Mouse (Mus musculus): Measurements from ENCODE around the gene Rnf166. TPM values are rescaled to one million over a fixed set of nuclear protein-coding genes. Genes with fewer than 3 reads are reported as not detected.

Rnf166 gene
- total RNA-seq (2021) = 10 to 100 TPM; 32.7 to 39.5 TPM
- long read RNA-seq, experiment 1, transcript Rnf166-201 (6 exons, 1,783 nt) = major isoform, 16 of 27 reads
- long read RNA-seq, experiment 1, partial matches to known transcripts = 5 of 27 reads
- long read RNA-seq, experiment 1, other reads (novel, unspliced or antisense) = 6 of 27 reads
- long read RNA-seq, experiment 2, transcript Rnf166-201 (6 exons, 1,783 nt) = major isoform, 28 of 42 reads
- long read RNA-seq, experiment 2, partial matches to known transcripts = 4 of 42 reads
- long read RNA-seq, experiment 2, other reads (novel, unspliced or antisense) = 9 of 42 reads

DNA sequence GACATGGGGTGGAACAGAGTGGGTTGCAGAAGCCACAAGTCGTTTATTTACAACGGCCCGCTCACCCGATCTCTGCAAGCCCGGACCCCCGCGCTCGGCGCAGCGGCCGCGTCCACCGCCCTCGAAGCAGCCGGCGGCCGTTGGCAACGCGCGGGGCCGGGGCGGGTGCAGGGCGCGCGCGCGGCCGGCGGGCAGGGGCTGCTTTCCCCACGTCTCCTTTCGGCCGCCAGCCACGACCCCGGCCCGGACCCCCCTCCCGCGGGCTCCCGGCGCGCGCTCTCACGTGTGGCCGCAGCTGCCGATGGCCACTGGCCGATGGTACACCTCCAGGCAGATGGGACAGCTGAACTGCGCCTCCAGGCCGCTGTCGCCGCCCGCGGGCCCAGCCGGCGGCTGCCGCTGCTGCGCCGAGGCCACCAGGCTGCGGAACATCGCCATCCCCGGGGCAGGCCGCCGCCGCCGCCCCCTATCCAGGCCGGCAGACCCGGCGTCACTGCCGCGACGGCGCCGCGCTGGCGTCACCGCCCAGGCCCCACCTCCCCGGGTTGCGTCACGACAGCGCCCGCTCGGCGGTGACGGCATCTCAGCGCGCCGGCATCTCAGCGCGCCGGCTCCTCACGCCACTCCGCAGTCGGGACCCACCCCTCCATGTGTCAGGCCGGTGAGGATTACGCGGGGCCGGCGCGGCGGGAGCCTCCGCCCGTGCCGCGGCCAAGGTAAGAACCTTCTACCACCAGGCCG lies at the start of gene Rnf166, which contains the start of gene Ctu2:
Gene Rnf166 (minus strand): TSS at position 485 of the 741 bp plus-strand sequence.
Gene Ctu2 (plus strand): TSS at position 564 of the 741 bp plus-strand sequence.
- H3K4me3 ChIP-seq = peak within 1 kb of the TSS; percentile 94
- no peak for TF ChIP-seq CTCF (conservative IDR thresholded peaks at IDR 0.05)

GRCm38 (mm10) chr8:122525004-122525403 lies 49.1 kb upstream of the Rnf166 start:
- no peak for TF ChIP-seq CTCF (conservative IDR thresholded peaks at IDR 0.05)
- H3K27ac ChIP-seq = no peak overlapping the region
- no peak for DNase-seq (ENCODE audit: low spot score in 2 of 2)
- H3K4me3 ChIP-seq = no peak overlapping the region

More for the DNA sequence above, at the start of gene Rnf166, which contains the start of gene Ctu2:
- DNase-seq (ENCODE audit: low spot score in 2 of 2) = peak; percentile 87 to 97
- peak within 1 kb of the TSS; percentile 95 for H3K27ac ChIP-seq

DNA sequence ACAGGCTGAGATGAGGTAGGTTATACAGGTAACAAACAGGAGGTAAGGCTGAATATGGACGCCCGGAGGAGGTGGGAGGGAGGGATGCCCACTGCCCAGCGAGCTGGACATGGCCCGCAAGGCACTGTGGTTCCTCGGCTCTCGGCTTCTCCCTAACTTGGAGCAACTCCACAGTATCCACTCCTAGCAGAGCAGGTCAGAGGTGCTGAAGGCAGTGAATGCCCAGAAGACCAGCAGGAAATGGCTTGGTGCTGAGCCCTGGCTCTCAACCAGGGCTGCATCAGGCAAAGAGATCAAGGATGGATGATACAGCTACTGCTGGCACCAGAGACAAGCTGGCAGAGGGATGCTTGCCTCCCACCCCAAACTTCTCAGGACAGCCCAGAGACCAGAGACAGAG lies 48.6 kb upstream of the Rnf166 start:
- Histone ChIP-seq H3K4me3 (no peak overlapping the region), H3K27ac (no peak overlapping the region)
- TF ChIP-seq CTCF (conservative IDR thresholded peaks at IDR 0.05) = no peak
- no peak for DNase-seq (ENCODE audit: low spot score in 2 of 2)

- H3K4me3 ChIP-seq = peak overlapping the region; percentile 13; the same call in 1 of the 2 replicates
- DNase-seq (ENCODE audit: low spot score in 2 of 2) = peak in 1 of 2 experiments; percentile 13
- peak overlapping the region; percentile 63 for H3K27ac ChIP-seq
- TF ChIP-seq CTCF (conservative IDR thresholded peaks at IDR 0.05) = no peak
Observed at GRCm38 (mm10) chr8:122523652-122524360, 47.9 kb upstream of the Rnf166 start.

DNA sequence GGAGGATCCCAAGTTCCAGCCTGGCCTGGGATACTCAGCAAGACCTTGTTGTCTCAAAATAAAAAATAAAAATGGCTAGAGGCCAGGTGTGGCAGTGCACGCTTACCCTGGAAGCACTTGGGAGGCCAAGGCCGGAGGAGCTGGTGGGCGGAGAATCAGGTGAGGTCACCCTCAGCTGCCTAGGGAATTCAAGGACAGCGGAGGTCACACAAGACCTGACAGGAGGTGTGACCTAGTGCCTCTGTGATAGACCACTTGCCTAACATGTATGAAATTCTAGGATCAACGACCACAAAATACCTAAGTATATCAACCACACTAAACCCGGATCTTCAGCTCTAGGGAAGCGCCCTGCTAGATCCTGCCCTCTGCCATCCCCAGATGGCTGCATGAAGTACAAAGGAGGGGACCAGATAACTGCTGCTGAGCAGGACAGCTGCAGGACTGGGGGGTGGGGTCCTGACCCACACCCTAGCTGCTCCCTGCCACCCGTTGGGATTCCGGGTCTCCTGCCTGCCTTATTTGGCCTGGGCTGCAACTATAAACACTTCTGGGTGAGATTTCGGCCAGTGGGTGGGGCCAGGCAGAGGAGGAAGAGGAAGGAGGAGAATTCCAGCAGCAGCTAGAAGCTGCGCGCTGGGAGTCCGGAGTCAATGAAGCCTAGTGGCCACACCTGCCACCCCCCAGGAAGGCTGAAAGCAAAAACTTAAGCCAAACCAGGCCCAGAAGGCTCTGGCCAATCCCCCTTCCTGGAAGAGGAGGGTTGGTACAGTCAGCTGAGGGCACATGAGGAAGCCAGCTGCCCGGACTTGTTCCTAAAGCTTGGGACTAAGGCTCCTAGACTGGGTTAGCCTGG lies 47.2 kb upstream of the Rnf166 start:
- Histone ChIP-seq H3K4me3 (no peak overlapping the region), H3K27ac (peak overlapping the region; percentile 63)
- no peak for TF ChIP-seq CTCF (conservative IDR thresholded peaks at IDR 0.05)
- DNase-seq (ENCODE audit: low spot score in 2 of 2) = no peak

- Histone ChIP-seq H3K27ac (peak overlapping the region; percentile 36; the same call in 1 of the 2 replicates), H3K4me3 (no peak overlapping the region)
- no peak for DNase-seq (ENCODE audit: low spot score in 2 of 2)
- TF ChIP-seq CTCF (conservative IDR thresholded peaks at IDR 0.05) = no peak
Observed at GRCm38 (mm10) chr8:122520611-122521010, 44.7 kb upstream of the Rnf166 start.

- no peak overlapping the region for H3K4me3 ChIP-seq
- H3K27ac ChIP-seq = peak overlapping the region; percentile 81
- TF ChIP-seq CTCF (conservative IDR thresholded peaks at IDR 0.05) = no peak
- DNase-seq (ENCODE audit: low spot score in 2 of 2) = no peak
Observed at GRCm38 (mm10) chr8:122517541-122518190, 41.8 kb upstream of the Rnf166 start.

- TF ChIP-seq CTCF (conservative IDR thresholded peaks at IDR 0.05) = no peak
- H3K27ac ChIP-seq = no peak overlapping the region
- no peak overlapping the region for H3K4me3 ChIP-seq
- DNase-seq (ENCODE audit: low spot score in 2 of 2) = no peak
Observed at GRCm38 (mm10) chr8:122515699-122516098, 39.8 kb upstream of the Rnf166 start.

DNA sequence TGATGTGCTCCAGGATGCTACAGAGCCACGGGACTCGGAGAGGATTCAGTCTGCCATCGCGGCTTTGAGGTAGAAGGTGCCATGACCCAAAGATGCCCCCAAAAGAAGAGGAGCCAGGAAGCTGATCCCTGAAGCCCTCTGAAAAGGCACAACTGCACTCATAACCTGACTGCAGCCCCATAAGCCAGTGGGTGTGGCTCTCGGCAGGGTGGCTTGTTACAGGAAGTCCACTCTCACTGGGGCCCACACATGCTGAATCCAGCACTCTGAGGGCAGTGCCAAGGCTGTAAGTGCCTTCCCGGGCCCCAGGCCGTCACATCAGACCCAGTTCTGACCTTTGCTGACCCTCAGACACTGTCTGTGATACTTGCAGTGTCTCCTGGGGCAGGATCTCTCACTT lies 36.5 kb upstream of the Rnf166 start:
- Histone ChIP-seq H3K27ac (no peak overlapping the region), H3K4me3 (no peak overlapping the region)
- TF ChIP-seq CTCF (conservative IDR thresholded peaks at IDR 0.05) = no peak
- no peak for DNase-seq (ENCODE audit: low spot score in 2 of 2)

DNA sequence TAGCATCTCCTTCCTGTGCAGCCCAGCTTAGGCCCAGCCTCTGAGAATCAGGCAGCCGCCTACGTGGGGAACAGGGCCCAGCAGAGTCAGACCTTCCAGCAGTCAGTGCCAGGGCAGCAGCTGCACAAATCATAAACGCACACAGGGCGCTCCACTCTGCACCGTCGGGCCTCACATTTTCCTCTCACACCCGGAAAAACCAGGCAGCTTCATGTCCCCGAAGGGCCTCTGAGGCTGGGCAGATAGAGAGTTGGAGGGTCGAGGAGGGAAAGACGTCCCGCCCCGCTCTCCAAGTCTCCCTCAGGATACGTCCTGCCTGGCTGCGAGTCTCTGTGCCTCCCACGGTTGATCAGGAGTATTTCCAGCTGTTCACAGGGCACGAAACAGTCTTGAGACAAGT lies 35.7 kb upstream of the Rnf166 start:
- no peak for DNase-seq (ENCODE audit: low spot score in 2 of 2)
- no peak overlapping the region for H3K4me3 ChIP-seq
- no peak overlapping the region for H3K27ac ChIP-seq
- no peak for TF ChIP-seq CTCF (conservative IDR thresholded peaks at IDR 0.05)

DNA sequence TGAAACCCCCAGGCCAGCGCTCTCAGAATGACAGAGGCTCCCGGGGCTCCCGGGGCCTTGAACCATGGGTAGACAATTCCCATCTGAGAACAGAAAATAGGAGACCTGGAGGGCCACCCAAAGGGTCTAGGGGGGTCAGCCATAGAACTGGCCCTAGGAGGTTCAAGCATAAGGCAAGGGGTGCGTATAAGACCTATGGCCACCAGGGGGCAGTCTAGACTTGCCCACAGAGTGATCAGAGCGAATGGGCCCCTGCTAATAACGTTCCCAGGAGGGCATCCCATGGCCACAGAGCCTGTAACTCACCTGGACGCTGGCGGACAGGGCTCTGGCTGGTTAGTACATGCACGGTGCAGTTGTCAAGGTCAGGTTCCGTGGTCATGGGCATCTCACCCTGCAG lies 25.0 kb upstream of the Rnf166 start:
- TF ChIP-seq CTCF (conservative IDR thresholded peaks at IDR 0.05) = peak; percentile 98
- H3K4me3 ChIP-seq = no peak overlapping the region
- no peak overlapping the region for H3K27ac ChIP-seq
- peak; percentile 49 to 79 for DNase-seq (ENCODE audit: low spot score in 2 of 2)

DNA sequence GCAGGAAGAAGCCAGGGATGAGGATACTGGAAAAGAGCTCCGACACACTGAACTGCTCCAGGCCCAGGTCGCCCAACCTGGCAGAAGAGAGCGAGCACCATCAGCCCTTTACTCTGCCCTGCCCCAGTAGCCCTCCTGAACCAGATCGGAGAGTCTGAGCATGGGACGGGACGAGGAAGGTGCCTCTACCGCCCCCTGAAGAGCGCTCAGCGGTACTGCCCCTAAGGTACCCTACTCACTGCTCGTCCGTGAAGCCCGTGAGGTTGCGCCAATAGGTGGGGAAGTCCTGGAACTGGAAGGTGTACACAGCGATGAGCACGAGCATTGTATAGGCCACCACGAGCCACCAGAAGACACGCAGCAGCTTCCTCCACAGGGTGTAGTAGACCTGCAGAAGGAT lies 22.0 kb upstream of the Rnf166 start:
- Histone ChIP-seq H3K4me3 (no peak overlapping the region), H3K27ac (no peak overlapping the region)
- TF ChIP-seq CTCF (conservative IDR thresholded peaks at IDR 0.05) = peak; percentile 62

More for the DNA sequence above, 22.0 kb upstream of the Rnf166 start:
- DNase-seq (ENCODE audit: low spot score in 2 of 2) = no peak

Data from layer of hippocampus, adult 2 months (tissue).